Mouse (Mus musculus) MEL-GATA-1-ER (cell line): ENCODE results near the gene Gm3854.

Experiments used
- DNase-seq: peaks from one replicate; pipeline ENCODE4 v3.0.0-alpha.2; 2012; ENCODE audit warnings: low read depth; ENCODE audit errors: extremely low read depth

The Gm3854 gene

GRCm38 (mm10) chr7:6384011-6384410 lies 40.5 kb downstream of the Gm3854 start:
- no peak for DNase-seq

- no peak for DNase-seq
Observed at GRCm38 (mm10) chr7:6386995-6387394, 43.4 kb downstream of the Gm3854 start.

DNA sequence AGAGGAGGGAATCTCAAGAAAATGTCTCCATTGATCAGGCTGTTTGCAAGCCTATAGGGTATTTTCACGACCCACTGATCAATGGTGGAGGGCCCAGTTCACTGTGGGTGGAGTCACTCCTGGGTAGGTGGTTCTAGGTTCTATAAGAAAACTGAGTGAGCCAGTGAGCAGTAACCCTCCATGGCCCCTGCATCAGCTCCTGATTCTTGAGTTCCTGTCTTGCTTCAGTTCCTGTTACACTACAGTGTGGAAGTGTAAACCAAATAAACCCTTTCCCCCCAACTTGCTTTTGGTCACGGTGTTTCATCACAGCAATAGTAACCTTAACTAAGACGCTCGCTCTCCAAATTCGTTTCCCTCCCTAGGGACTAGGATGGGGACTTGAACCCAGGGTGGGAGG lies 45.4 kb downstream of the Gm3854 start:
- no peak for DNase-seq

GRCm38 (mm10) chr7:6389449-6389848 lies 45.9 kb downstream of the Gm3854 start:
- DNase-seq, result no peak

- DNase-seq, result no peak
Observed at GRCm38 (mm10) chr7:6397996-6398975, 54.7 kb downstream of the Gm3854 start, which contains the start of gene Smim17. TSS of gene Smim17 (plus strand) at chr7:6398715.
